Mouse (Mus musculus) forebrain, embryonic 11.5 days (tissue): ENCODE measurements around the gene Ptprz1. TPM values are rescaled to one million over a fixed set of nuclear protein-coding genes. Genes with fewer than 3 reads are reported as not detected.

Experiments used
- ATAC-seq: fragments of 200-750 bp; cut with Nextera tagmentation; replicated peaks from 2 replicates; pipeline ENCODE4 v1.8.0; 2017; ENCODE audit warnings: moderate TSS enrichment; ENCODE audit not compliant: low FRiP score
- DNase-seq: peaks from one replicate; pipeline ENCODE4 v3.0.0-alpha.2; 2017; ENCODE audit warnings: low spot score
- H3K27ac ChIP-seq: fragments of 300-500 bp; sonication (generic); 2 replicates; pipeline ENCODE4 v1.5.1; 2014; ENCODE audit warnings: low read depth, low read length
- H3K27me3 ChIP-seq: fragments of 300-500 bp; sonication (generic); 2 replicates; pipeline ENCODE4 v1.6.1; 2014; ENCODE audit warnings: mild to moderate bottlenecking, low read length, mixed read lengths; ENCODE audit not compliant: control insufficient read depth, insufficient read depth
- H3K36me3 ChIP-seq: fragments of 300-500 bp; sonication (generic); 2 replicates; pipeline ENCODE4 v1.6.1; 2014; ENCODE audit warnings: mild to moderate bottlenecking, low read length, moderate library complexity, mixed read lengths; ENCODE audit not compliant: control insufficient read depth, insufficient read depth
- H3K4me1 ChIP-seq: fragments of 300-500 bp; sonication (generic); replicated peaks from 2 replicates; pipeline ENCODE4 v1.6.1; 2014; ENCODE audit warnings: low read length, mixed read lengths; ENCODE audit not compliant: control insufficient read depth, insufficient read depth
- H3K4me2 ChIP-seq: fragments of 300-500 bp; sonication (generic); 2 replicates; pipeline ENCODE4 v1.6.1; 2014; ENCODE audit warnings: low read depth, mild to moderate bottlenecking, low read length, moderate library complexity, mixed read lengths; ENCODE audit not compliant: severe bottlenecking
- H3K4me3 ChIP-seq: fragments of 300-500 bp; sonication (generic); 2 replicates; pipeline ENCODE4 v1.5.1; 2014; ENCODE audit warnings: low read depth, low read length
- H3K9ac ChIP-seq: fragments of 300-500 bp; sonication (generic); 2 replicates; pipeline ENCODE4 v1.6.1; 2014; ENCODE audit warnings: low read length
- H3K9me3 ChIP-seq: fragments of 300-500 bp; sonication (generic); 2 replicates; pipeline ENCODE4 v1.6.1; 2016; ENCODE audit warnings: low read length, mixed read lengths; ENCODE audit not compliant: control insufficient read depth
- WGBS: fragments of 180-500 bp; shearing (Covaris S2); extraction: QIAGEN DNeasy Blood & Tissue Kit; methylation state at CpG from one replicate; pipeline ENCODE4 v1.1.7; 2014; 5-methylcytosine and 5-hydroxymethylcytosine counted together
- polyA plus RNA-seq: library from polyadenylated mRNA; unstranded; fragments of >200 nt; fragmentation: Nextera tagmentation; extraction: Ambion mirVana; gene quantifications from 2 replicates; pipeline ENCODE4 v1.2.1, GENCODE M21; 2014

The Ptprz1 gene
- polyA plus RNA-seq, 1 experiment from 2014 or later, result 94.4 TPM

DNA sequence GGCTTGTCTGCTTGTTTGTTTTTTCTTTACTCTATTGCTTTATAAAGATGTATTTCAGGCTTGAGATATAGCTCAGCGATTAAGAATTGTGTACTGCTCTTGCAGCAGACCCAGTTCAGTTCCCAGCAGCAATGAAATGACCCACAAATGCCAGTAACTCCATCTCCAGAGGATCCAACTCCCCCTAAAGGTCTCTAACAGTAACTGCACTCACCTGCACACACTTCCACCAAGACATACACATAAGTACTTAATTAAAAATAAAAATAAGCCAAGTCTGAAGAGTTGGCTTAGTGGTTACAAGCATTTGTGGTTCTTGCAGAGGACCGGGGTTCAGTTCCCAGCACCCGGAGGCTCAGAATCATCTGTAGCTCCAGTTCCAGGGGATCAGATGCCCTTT is 88.1 kb downstream of the Ptprz1 start:
- ATAC-seq (no peak), DNase-seq (no peak)
- 83% methylated on average over 3 of the region's 3 CpGs for WGBS
- no peak overlapping the region for H3K4me3 ChIP-seq
- H3K9me3 ChIP-seq, result no peaks in the 10 kb centered on the region
- H3K9ac ChIP-seq, result no peak overlapping the region
- H3K4me1 ChIP-seq, result no peaks in the 10 kb centered on the region
- no peaks in the 10 kb centered on the region for H3K36me3 ChIP-seq
- H3K4me2 ChIP-seq, result no peak overlapping the region
- no peaks in the 10 kb centered on the region for H3K27me3 ChIP-seq
- H3K27ac ChIP-seq, result no peak overlapping the region

DNA sequence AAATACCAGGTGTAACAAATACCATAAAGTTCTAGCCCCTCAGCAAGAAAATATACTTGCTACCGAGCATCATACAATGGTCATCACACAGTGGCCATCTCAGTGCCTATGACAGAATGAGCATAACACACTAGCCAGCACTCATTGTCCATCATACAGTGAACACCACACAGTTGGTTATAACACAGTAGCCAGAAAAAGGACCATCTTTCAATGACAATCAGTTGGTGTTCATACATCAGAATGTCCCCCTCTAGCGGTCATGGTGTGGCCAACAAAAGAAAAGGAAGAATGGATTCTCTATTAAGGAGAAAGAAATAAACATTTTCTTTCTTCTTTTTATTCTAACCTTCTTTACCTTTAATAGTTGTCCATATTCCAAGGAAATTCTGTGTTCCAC is 92.8 kb downstream of the Ptprz1 start:
- no peaks in the 10 kb centered on the region; the same call in 1 of the 2 replicates for H3K36me3 ChIP-seq
- no peaks in the 10 kb centered on the region for H3K9me3 ChIP-seq
- ATAC-seq (no peak), DNase-seq (no peak)
- H3K4me3 ChIP-seq, result no peak overlapping the region
- no peaks in the 10 kb centered on the region for H3K4me1 ChIP-seq
- no peak overlapping the region for H3K9ac ChIP-seq
- no peaks in the 10 kb centered on the region for H3K27me3 ChIP-seq
- no peak overlapping the region for H3K27ac ChIP-seq
- no peak overlapping the region for H3K4me2 ChIP-seq
- WGBS, result 46% methylated on average over 2 of the region's 2 CpGs

DNA sequence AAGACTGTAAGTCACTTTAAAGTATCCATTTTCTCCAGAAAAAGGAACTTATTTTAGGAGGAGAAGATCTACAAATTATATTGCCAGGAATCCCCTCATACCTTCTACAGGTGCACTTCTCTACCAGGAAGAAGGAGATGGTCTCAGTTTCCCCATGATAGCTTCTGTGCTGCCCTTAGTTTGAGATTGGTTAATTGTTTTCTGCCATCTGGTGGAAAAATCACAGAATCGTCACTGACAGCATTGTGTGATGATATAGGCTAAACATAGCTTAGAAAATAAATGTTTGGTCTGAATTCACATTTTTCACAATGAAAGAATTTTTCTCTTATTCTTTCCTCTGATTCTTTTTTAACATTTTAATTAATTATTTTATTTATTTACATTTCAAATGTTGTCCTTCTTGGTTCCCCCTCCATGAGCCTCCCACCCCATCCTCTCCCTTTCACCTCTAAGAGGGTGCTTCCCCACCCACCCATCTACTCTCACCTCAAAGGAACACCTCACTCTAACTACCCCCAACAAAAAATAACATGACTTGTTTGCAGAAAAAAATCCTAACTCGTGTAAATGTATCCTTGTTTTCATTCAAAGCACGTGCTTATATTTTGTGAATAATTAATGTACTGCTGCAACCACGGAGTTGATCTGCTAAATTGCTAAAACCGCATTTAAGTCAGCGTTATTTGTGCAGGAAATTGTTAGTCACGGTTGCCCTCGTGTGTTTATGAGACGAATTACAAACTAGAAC is 108.6 kb downstream of the Ptprz1 start:
- peaks cover 8% of the 10 kb centered on the region for H3K9me3 ChIP-seq
- no peaks in the 10 kb centered on the region; the same call in 1 of the 2 replicates for H3K4me1 ChIP-seq
- peaks cover 8% of the 10 kb centered on the region for H3K36me3 ChIP-seq
- WGBS, result 3% methylated on average over 9 of the region's 9 CpGs
- H3K9ac ChIP-seq, result no peak overlapping the region
- ATAC-seq, result peak; percentile 69
- H3K27me3 ChIP-seq, result no peaks in the 10 kb centered on the region
- no peak overlapping the region for H3K27ac ChIP-seq
- DNase-seq, result no peak
- H3K4me3 ChIP-seq, result no peak overlapping the region
- peak overlapping the region; percentile 12; the same call in 1 of the 2 replicates for H3K4me2 ChIP-seq

DNA sequence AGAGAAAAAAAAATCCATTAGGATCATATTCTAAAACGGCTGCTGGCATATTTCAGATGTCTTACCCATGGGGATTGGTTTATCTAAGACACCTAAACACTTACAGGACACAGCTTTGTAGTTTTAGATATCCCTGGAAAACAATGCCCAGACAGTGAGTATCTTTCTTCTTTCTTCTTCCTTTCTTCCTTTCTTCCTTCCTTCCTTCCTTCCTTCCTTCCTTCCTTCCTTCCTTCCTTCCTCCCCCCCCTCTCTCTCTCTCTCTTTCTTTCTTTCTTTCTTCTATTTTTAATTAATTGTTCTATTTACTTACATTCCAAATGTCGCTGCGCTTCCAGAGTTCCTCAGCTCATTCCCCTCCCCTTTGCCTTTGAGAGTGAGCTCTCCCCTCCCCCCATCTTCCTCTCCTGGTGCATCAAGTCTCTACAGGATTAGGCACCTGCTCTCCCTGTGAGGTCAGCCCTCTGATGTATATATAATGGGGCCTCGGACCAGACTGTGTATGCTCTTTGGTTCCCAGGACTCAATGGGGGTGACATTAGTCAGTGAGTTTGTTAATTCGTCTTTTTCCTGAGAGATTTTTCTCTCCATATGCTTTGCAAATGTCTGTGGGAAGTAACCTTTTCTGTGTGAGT is 109.3 kb downstream of the Ptprz1 start:
- peak overlapping the region; percentile 12; the same call in 1 of the 2 replicates for H3K4me2 ChIP-seq
- no peak overlapping the region for H3K27ac ChIP-seq

DNA sequence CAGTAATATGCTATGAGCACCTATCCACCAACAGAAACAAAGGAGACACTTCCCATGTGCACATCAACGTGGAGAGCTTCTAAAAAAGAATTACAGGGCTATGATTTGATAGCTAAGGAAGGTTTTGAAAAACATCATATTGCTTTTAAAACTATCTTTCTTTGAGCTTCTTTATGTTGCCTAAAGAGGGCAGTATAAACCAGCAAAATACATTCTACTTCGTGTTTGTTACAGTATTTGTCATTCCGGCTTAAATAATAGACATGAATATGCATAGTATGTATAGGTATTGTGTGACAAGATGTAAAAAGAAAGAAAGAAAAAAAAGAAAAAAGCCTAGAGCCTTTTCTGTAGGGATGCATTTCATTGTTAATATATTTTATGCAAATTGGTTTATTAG is 127.8 kb downstream of the Ptprz1 start:
- H3K9me3 ChIP-seq, result no peaks in the 10 kb centered on the region
- ATAC-seq (no peak), DNase-seq (no peak)
- H3K27me3 ChIP-seq, result no peaks in the 10 kb centered on the region
- H3K27ac ChIP-seq, result no peak overlapping the region
- H3K4me2 ChIP-seq, result no peak overlapping the region
- H3K4me3 ChIP-seq, result no peak overlapping the region
- no peaks in the 10 kb centered on the region for H3K4me1 ChIP-seq
- no peak overlapping the region for H3K9ac ChIP-seq
- 37% methylated on average over 3 of the region's 3 CpGs for WGBS
- H3K36me3 ChIP-seq, result peaks cover 6% of the 10 kb centered on the region; the same call in 1 of the 2 replicates

More for the DNA sequence above, 109.3 kb downstream of the Ptprz1 start:
- peaks cover 8% of the 10 kb centered on the region for H3K9me3 ChIP-seq
- DNase-seq (peak; percentile 54), ATAC-seq (peak; percentile 87)
- no peak overlapping the region for H3K4me3 ChIP-seq
- 6% methylated on average over 5 of the region's 5 CpGs for WGBS
- H3K27me3 ChIP-seq, result no peaks in the 10 kb centered on the region
- H3K9ac ChIP-seq, result no peak overlapping the region
- peaks cover 8% of the 10 kb centered on the region for H3K36me3 ChIP-seq
- H3K4me1 ChIP-seq, result no peaks in the 10 kb centered on the region; the same call in 1 of the 2 replicates

DNA sequence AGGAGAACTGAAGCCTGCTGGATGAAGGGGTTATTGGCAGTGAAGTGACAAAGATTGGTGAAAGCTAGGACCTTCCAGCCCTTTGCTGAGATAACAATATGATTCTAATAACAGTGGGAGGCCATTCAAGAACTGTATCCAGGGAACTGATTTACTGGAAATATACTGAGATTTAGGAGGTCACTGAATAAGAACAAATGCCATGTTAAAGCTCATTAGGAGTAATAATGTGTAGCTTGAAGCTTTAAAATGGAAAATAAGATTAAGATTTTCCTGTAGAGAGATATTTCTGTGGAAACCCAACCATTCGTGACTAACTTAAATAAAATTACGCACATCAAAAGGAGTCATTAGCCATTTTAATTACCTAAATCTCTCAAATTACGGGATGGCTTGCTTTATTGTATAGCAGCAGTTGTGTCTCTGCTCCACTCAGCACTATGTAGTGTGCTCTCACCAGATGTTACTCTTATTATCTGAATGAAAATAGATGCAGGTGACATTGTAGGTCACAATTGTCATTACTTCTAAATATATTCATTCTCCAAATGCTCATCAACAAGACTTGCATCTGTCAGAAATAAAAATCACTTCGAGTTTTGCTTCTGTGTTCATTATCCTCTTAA is 139.8 kb downstream of the Ptprz1 start:
- Histone ChIP-seq H3K27me3 (no peaks in the 10 kb centered on the region), H3K27ac (no peak overlapping the region), H3K4me2 (no peak overlapping the region), H3K4me3 (no peak overlapping the region), H3K4me1 (no peaks in the 10 kb centered on the region), H3K9ac (no peak overlapping the region), H3K9me3 (no peaks in the 10 kb centered on the region), H3K36me3 (no peaks in the 10 kb centered on the region)
- ATAC-seq (no peak), DNase-seq (no peak)
- 66% methylated on average over 4 of the region's 4 CpGs for WGBS

DNA sequence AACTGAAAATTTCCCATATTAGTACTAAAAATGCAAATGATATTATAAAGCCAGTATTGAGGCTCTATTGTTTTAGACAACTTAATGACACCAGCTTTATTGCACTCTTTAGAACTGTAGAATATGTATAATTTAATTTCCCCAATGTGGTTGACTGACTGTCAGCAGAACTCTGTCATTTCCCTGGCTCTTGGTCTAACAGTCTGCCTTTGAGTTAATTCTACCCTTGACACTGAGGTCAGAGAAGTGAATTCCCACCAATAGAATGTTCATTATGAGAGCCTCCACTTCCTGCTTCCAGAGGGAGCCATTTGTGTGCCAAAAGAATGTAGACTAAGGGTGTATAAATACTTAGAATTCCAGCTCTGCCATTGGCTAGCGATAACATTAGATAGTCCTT is 152.9 kb downstream of the Ptprz1 start:
- no peak overlapping the region for H3K9ac ChIP-seq
- DNase-seq, result no peak
- H3K27me3 ChIP-seq, result no peaks in the 10 kb centered on the region
- H3K9me3 ChIP-seq, result no peaks in the 10 kb centered on the region
- no peak overlapping the region for H3K4me2 ChIP-seq
- no peaks in the 10 kb centered on the region for H3K4me1 ChIP-seq
- ATAC-seq, result no peak
- H3K4me3 ChIP-seq, result no peak overlapping the region
- no peak overlapping the region for H3K27ac ChIP-seq
- peaks cover 5% of the 10 kb centered on the region; the same call in 1 of the 2 replicates for H3K36me3 ChIP-seq
- 88% methylated on average over 1 of the region's 1 CpGs for WGBS

DNA sequence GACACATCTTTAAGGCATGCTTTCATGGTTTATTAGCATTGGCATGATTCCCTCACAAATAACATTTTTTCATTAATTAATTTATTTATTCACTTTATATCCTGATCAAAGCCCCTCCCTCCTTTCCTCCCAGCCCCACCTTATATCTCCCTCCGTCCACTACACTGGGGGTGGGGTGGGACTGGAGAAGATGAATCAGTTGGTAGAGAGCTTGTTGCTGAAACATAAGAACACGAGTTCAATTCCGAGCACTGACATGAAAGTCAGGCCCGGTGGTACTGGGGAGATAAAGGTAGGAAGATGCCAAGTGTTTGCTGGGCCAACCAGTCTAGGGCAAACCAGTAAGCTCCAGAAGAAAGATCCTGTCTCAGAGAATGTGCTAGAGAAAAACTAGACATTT is 173.5 kb downstream of the Ptprz1 start:
- DNase-seq (no peak), ATAC-seq (no peak)
- H3K4me1 ChIP-seq, result no peaks in the 10 kb centered on the region
- H3K4me2 ChIP-seq, result no peak overlapping the region
- no peak overlapping the region for H3K4me3 ChIP-seq
- no peaks in the 10 kb centered on the region for H3K27me3 ChIP-seq
- no peak overlapping the region for H3K27ac ChIP-seq
- H3K36me3 ChIP-seq, result peaks cover 10% of the 10 kb centered on the region
- H3K9ac ChIP-seq, result no peak overlapping the region
- WGBS, result 92% methylated on average over 4 of the region's 4 CpGs
- H3K9me3 ChIP-seq, result no peaks in the 10 kb centered on the region
